In genomic region chr17:67941026-67941425, GRCm38 (mm10) we compare ENCODE assay signal across 15 mouse cellular contexts.
"Had no signal": no experiment of that assay in that cellular context is flagged by ENCODE, and none has a peak within 500 bp of the region (broad histone marks: within the 10 kb centered on the region; RNA-seq: fewer than 3 reads in every experiment).

No protein-coding gene starts in this region.

- H3K27me3 ChIP-seq: kidney, embryonic 15.5 days; limb, embryonic 13.5 days; liver, embryonic 15.5 days; neural tube, embryonic 15.5 days had no signal

- ATAC-seq: lung, postnatal 0 days had no signal

- H3K9ac ChIP-seq: kidney, embryonic 15.5 days; limb, embryonic 13.5 days; liver, embryonic 15.5 days; neural tube, embryonic 15.5 days had no signal

- H3K27ac ChIP-seq: kidney, embryonic 15.5 days; left cerebral cortex, adult 2 months; limb, embryonic 13.5 days; liver, embryonic 15.5 days; midbrain, embryonic 10.5 days; neural tube, embryonic 15.5 days had no signal

- H3K4me3 ChIP-seq: kidney, embryonic 15.5 days; left cerebral cortex, adult 2 months; limb, embryonic 13.5 days; liver, embryonic 15.5 days; midbrain, embryonic 10.5 days; myocyte; neural tube, embryonic 15.5 days had no signal

- H3K4me1 ChIP-seq: liver, embryonic 15.5 days; neural tube, embryonic 15.5 days had no signal

- H3K36me3 ChIP-seq: kidney, embryonic 15.5 days; liver, embryonic 15.5 days; midbrain, embryonic 10.5 days; neural tube, embryonic 15.5 days had no signal

- DNase-seq: kidney, postnatal 14 days; lung, adult 2 months; lung, postnatal 36 days; midbrain, embryonic 14.5 days; right cerebral cortex, adult 18-20 months; right cerebral cortex, postnatal 25 days; thymus, postnatal 4 days had no signal
